Mouse (Mus musculus) embryonic fibroblast, embryonic 13.5 days (primary cell): ENCODE results near the gene 1700016H13Rik. TPM values are rescaled to one million over a fixed set of nuclear protein-coding genes. Genes with fewer than 3 reads are reported as not detected.

Experiments
- H3K27ac ChIP-seq: 2 replicates; pipeline ENCODE4 v1.5.1; 2012; ENCODE audit warnings: low read length, control low read depth, inconsistent platforms; ENCODE audit not compliant: insufficient read depth
- H3K4me1 ChIP-seq: 2 replicates; pipeline ENCODE4 v1.6.1; 2011; ENCODE audit warnings: low read length; ENCODE audit not compliant: control insufficient read depth, insufficient read depth
- H3K4me3 ChIP-seq: 2 replicates; pipeline ENCODE4 v1.5.1; 2011; ENCODE audit warnings: mild to moderate bottlenecking, control low read depth, low read length; ENCODE audit not compliant: insufficient read depth
- CTCF ChIP-seq: IDR thresholded peaks from 2 replicates; pipeline ENCODE4 v1.5.1; 2011; ENCODE audit warnings: mild to moderate bottlenecking, control low read depth, low read length, moderate library complexity, borderline replicate concordance; ENCODE audit not compliant: insufficient read depth
- POLR2A ChIP-seq: IDR thresholded peaks from 2 replicates; pipeline ENCODE4 v1.6.1; 2011; ENCODE audit warnings: low read depth, mild to moderate bottlenecking, control low read depth, low read length, moderate library complexity
- polyA plus RNA-seq: library from polyadenylated mRNA; stranded (reverse); fragments of >200 nt; gene quantifications from 2 replicates; pipeline ENCODE4 v1.2.4, GENCODE M21; 2011; ENCODE audit warnings: low read depth; ENCODE audit not compliant: missing spikeins, insufficient read length

1700016H13Rik gene
- polyA plus RNA-seq, 1 experiment: not detected

DNA sequence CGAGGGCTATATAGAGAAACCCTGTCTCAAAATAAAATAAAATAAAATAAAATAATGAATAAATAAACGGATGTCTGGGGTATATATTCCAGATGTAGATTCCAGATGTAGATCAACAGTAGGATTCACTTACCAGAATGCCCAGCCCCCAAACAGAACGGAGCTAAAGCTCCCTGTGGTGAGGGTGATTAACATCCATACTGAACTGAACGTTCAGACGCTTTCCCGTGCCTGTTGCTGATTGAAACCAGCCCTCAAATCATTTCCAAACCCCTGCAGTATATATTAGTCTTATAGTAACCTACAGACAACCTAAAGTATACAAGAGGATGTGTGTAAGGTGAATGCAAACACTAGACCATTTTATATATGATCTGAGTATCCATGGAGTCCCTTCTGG is 18.7 kb upstream of the 1700016H13Rik start:
- H3K4me3 ChIP-seq: no peak overlapping the region
- TF ChIP-seq POLR2A (no peak), CTCF (no peak)
- H3K4me1 ChIP-seq: no peaks in the 10 kb centered on the region
- H3K27ac ChIP-seq: no peak overlapping the region

DNA sequence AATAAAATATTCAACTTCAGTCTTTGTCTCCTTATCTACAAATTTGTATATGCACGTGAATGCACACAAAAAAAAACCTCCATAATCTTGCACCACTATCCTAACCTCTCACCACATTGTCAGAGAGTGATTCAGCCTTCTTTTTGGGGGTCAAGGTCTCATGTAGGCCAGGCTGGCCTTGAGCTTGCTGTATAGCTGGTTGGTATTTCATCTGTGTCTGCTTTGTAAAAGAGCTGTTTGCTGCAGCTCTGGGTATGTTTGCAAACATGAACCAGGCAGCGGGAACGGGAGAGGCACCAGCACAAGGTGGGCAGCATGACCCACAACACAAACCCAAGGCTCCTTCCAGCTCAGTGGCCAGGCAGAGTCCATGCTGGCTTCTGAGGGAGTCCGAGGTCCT is 17.8 kb upstream of the 1700016H13Rik start:
- TF ChIP-seq POLR2A (no peak), CTCF (no peak)
- Histone ChIP-seq H3K4me1 (no peaks in the 10 kb centered on the region), H3K27ac (no peak overlapping the region), H3K4me3 (no peak overlapping the region)

DNA sequence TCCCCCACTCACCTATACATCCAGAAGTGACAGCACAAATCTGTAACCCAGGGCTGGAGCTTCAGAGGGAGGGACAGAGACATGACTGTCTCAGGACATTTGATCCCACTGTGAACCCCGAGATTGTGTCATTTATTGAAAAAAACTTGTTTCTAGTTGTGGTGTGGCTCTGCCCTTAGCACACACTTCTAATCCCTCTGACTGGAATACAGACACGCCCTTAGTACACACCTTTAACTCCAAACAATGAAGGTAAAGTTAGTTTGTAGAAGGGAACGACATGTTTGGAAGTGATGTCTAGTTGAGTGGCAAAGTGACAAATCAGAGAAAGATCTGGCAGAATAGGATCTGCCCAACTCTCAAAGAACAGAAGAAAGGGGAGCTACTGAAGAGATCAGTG is 16.0 kb upstream of the 1700016H13Rik start:
- H3K4me3 ChIP-seq: no peak overlapping the region
- no peaks in the 10 kb centered on the region for H3K4me1 ChIP-seq
- no peak overlapping the region for H3K27ac ChIP-seq
- TF ChIP-seq POLR2A (no peak), CTCF (no peak)

DNA sequence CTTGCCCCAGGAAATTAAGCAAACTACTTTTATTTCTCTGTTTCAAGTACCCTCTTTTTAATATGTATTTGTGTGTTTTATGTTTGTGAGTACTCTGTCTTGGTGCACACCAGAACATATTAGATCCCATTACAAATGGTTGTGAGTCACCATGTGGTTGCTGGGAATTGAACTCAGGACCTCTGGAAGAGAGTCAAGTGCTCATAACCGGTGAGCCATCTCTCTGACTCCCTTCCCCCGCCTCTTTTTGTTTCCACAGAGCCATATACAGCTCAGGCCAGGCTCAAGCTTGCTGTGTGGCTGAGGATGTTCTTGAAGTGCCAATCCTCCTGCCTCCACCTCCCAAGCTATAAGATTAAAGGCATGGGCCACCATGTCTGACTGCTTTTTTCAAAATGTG is 10.1 kb upstream of the 1700016H13Rik start:
- TF ChIP-seq POLR2A: no peak
- TF ChIP-seq CTCF: no peak
- Histone ChIP-seq H3K27ac (no peak overlapping the region), H3K4me3 (no peak overlapping the region), H3K4me1 (no peaks in the 10 kb centered on the region)

DNA sequence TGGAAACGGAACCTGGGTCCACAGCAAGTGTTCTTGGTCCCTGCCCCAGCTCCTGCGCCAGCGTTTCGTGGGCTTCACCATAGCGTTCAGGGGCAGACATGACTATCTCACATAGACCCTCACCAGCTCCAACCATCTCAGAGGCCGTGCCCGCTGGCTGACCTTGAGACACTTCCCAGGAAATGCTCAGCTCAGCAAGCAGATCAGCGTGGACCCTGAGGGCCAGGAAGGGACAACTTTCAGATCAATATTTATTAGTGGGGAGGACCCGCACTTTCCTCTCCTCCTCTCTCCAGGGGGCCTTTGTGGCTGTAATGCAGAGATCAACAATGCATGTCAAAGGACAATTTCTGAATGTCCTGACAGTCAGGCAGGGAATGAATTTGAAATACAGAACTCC is 9.1 kb upstream of the 1700016H13Rik start:
- no peak for TF ChIP-seq CTCF
- TF ChIP-seq POLR2A: no peak
- Histone ChIP-seq H3K4me3 (no peak overlapping the region), H3K27ac (no peak overlapping the region), H3K4me1 (no peaks in the 10 kb centered on the region)

DNA sequence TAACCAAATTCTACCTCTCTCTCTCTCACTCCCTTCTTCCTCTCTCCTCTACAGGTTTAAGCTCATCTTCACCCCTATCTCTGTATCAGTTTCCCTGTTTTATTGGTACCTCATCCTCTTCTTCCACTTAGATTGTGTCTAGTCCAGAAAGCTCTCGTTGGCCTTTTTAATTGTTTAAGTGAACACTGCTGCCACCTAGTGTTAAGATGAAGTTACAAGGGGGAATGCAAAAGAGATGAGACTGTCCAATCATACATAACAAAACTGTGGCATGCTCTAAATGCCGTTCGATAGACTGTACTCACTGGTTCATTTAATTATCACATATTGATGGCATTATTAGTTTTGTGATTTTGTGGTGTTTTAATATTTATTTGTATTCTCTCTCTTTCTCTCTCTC is 3.8 kb upstream of the 1700016H13Rik start:
- no peak for TF ChIP-seq POLR2A
- TF ChIP-seq CTCF: no peak
- Histone ChIP-seq H3K4me3 (no peak overlapping the region), H3K27ac (no peak overlapping the region), H3K4me1 (no peaks in the 10 kb centered on the region)

DNA sequence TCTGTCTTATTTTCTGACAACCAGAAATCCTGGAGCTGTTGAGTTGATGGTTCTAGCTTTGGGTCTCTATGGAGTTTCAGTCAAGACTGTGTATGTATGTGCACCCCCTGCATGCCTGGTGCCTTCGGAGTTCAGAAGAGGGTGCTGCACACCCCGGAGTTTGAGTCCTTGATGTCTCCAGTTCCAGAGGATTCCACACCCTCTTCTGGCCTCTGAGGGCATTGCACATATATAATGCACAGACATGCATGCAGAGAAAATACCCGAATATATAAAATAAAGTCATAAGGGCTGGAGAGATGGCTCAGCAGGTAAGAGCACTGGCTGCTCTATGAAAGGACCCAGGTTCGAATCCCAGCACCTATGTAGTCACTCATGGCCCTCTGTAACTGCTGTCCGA is 3.1 kb upstream of the 1700016H13Rik start:
- H3K4me1 ChIP-seq: no peaks in the 10 kb centered on the region
- TF ChIP-seq POLR2A (no peak), CTCF (no peak)

DNA sequence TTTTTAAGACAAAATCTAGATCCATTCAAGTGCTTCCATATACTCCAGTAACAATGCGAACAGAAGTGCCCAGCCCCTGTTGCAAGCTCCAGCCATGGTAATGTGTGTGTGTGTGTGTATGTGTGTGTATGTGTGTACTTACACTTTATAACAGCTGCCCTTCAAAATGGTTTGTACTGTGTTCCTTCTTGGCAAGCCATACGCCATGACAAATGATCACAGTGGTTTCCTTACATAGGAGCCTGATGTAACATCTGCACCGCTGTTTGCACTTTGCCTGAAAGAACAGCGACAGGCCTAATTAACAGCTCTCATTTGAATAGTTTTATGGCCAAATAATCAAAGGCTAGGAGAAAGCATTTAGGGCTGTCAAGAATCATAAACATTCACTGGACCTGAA is 1.0 kb downstream of the 1700016H13Rik start:
- TF ChIP-seq POLR2A (no peak), CTCF (no peak)
- no peak overlapping the region for H3K4me3 ChIP-seq
- H3K27ac ChIP-seq: no peak overlapping the region
- H3K4me1 ChIP-seq: no peaks in the 10 kb centered on the region

More for the DNA sequence above, 3.1 kb upstream of the 1700016H13Rik start:
- H3K27ac ChIP-seq: no peak overlapping the region
- no peak overlapping the region for H3K4me3 ChIP-seq

DNA sequence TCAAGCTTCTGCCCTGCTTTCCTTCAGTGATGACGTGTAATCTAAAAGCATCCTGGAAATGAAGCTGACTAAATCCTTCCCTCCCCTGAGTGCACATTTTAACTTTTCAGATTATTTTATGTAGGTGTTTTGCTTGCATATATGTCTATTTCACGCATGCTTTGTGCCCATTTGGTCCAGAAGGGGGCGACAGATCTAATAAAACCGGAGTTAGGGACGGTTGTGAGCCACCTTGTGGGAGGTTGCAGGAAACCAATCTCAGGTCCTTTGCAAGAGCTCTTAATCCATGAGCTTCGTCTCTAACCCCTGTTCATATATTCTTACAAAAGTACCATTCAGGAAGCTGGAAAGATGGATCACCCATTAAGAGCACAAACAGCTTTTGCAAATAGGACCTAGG is 1.6 kb downstream of the 1700016H13Rik start:
- H3K27ac ChIP-seq: no peak overlapping the region
- H3K4me1 ChIP-seq: no peaks in the 10 kb centered on the region
- H3K4me3 ChIP-seq: no peak overlapping the region
- TF ChIP-seq POLR2A (no peak), CTCF (0 out of 2 replicates have a peak, but pooled peaks have one; percentile 22)

DNA sequence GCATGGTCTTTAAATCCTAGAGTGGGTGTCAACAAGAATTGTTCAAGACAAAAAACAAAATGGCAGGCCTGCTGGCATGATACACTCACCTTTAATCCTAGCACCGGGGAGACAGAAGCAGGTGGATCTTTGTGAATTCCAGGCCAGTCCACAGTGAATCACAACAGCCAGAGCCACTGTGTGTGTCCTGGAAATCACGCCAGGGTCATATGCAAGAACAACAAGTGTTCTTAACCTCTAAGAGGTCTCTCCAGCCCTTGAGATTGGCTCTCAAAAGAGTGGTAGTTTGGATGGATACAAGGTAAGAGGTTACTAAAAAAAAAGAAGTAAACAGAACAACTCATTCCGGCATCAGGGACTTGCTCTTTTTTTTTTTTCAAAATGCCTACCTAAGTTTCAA is 8.5 kb downstream of the 1700016H13Rik start:
- H3K4me1 ChIP-seq: no peaks in the 10 kb centered on the region
- no peak for TF ChIP-seq CTCF
- TF ChIP-seq POLR2A: no peak
- H3K27ac ChIP-seq: no peak overlapping the region
- H3K4me3 ChIP-seq: no peak overlapping the region

DNA sequence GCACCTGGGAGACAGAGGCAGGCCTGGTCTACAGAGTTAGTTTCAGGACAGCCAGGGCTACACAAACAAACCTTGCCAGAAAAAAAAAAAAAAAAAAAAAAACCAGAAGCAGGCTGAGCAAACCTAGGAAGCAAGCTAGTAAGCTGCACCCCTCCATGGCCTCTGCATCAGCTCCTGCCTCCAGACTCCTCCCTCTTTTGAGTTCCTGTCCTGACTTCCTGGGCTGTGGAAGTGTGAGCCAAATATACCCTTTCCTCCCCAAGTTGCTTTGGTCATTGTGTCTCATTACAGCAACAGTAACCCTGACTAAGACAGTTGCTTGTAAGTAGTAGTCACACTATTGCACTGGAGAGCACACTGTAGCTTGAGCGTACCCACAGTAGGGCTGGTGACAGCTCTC is 11.6 kb downstream of the 1700016H13Rik start:
- no peaks in the 10 kb centered on the region for H3K4me1 ChIP-seq
- H3K27ac ChIP-seq: no peak overlapping the region
- TF ChIP-seq POLR2A (no peak), CTCF (no peak)
- no peak overlapping the region for H3K4me3 ChIP-seq
